Mouse (Mus musculus) heart, postnatal 0 days (tissue): ENCODE data around the gene Dock4.

ENCODE experiments used
- CTCF ChIP-seq: IDR thresholded peaks from 2 replicates; pipeline ENCODE4 v1.5.1; 2016; ENCODE audit warnings: antibody characterized with exemption, control low read depth, low read depth
- EP300 ChIP-seq: IDR thresholded peaks from 2 replicates; pipeline ENCODE4 v1.6.1; 2016; ENCODE audit warnings: antibody characterized with exemption, low read depth

- peak; percentile 56 for TF ChIP-seq CTCF
- no peak for TF ChIP-seq EP300
Observed at GRCm38 (mm10) chr12:40832157-40832556, 386.4 kb downstream of the Dock4 start.
